Mouse (Mus musculus) cortical plate, adult 2 months (tissue): ENCODE measurements around the gene Rad51b. TPM values are rescaled to one million over a fixed set of nuclear protein-coding genes. Genes with fewer than 3 reads are reported as not detected.

Experiments used
- H3K27ac ChIP-seq: fragments of 200-500 bp; 2 replicates; pipeline ENCODE4 v1.5.1; 2012; ENCODE audit warnings: low read length, control low read depth, inconsistent platforms; ENCODE audit not compliant: insufficient read depth
- H3K4me1 ChIP-seq: fragments of 200-500 bp; 2 replicates; pipeline ENCODE4 v1.6.1; 2011; ENCODE audit warnings: low read length; ENCODE audit not compliant: control insufficient read depth, insufficient read depth
- H3K4me3 ChIP-seq: fragments of 200-500 bp; 2 replicates; pipeline ENCODE4 v1.5.1; 2011; ENCODE audit warnings: mild to moderate bottlenecking, low read length, control low read depth; ENCODE audit not compliant: insufficient read depth
- CTCF ChIP-seq: fragments of 200-500 bp; IDR thresholded peaks from 2 replicates; pipeline ENCODE4 v1.5.1; 2011; ENCODE audit warnings: mild to moderate bottlenecking, control low read depth, low read length; ENCODE audit not compliant: insufficient read depth; ENCODE audit errors: extremely low read depth
- POLR2A ChIP-seq: fragments of 200-500 bp; IDR thresholded peaks from 2 replicates; pipeline ENCODE4 v1.6.1; 2011; ENCODE audit warnings: mild to moderate bottlenecking, low read length, control low read depth; ENCODE audit not compliant: insufficient read depth; ENCODE audit errors: extremely low read depth
- polyA plus RNA-seq: library from polyadenylated mRNA; depleted of rRNA; stranded (reverse); fragments of >200 nt; gene quantifications from 2 replicates; pipeline ENCODE4 v1.2.3, GENCODE M21; 2012

Gene Rad51b
- polyA plus RNA-seq, 1 experiment: 0.17 TPM

DNA sequence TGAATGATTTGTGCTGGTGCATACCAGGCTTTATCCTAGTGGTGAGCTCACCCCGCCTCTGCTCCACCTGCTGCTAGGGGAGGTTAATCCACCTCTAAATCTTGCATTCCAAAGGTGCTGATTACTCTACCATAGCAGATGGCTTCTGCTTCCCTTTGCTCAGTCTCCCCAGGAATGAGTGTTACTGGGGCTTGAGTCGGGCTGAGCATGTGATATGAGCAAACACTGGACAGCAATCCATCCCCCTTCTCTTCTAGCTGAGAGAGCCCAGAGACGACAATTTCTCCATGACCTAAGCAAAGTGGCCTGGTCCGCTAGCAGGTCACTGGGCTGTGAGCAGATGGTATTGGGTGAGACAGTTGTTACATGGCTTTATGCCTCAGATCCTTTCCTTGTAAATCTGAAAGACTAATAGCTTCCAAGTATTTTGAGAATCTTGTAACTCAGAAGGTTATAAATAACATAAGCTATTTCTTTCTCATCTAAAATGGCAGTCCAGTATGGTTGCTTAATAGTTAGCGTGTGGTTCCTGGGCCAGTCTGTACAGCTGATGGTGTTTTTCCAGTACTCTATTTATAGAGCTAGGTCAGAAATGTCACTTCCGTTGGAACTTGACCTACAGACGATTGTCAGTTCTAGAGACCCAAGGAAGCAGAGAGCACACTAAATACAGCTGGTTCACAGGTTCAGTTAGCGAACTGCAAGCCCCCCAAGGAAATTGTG is 462.3 kb downstream of the Rad51b start:
- no peak overlapping the region for H3K4me3 ChIP-seq
- H3K27ac ChIP-seq: no peak overlapping the region
- no peaks in the 10 kb centered on the region for H3K4me1 ChIP-seq
- TF ChIP-seq POLR2A (no peak), CTCF (no peak)

DNA sequence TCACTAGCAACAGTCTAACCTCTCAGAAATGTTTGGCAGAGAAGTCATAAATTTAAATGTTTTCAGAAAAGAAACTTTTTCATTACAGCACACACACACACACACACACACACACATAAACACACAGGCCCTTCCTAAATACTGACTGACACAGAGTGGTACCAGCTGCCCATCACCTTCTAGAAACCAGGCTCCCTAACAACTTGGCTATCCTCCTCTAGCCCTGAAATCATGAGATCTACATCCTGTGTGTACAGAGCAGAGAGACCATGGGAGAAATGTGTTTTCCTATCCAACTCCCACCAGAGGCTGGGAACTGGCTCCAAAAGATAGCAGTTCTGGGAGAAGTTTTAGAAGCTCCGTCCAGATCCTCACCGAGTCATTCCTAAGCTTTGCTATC is 464.1 kb downstream of the Rad51b start:
- TF ChIP-seq POLR2A: no peak
- TF ChIP-seq CTCF: no peak
- no peaks in the 10 kb centered on the region for H3K4me1 ChIP-seq
- no peak overlapping the region for H3K4me3 ChIP-seq
- no peak overlapping the region for H3K27ac ChIP-seq

DNA sequence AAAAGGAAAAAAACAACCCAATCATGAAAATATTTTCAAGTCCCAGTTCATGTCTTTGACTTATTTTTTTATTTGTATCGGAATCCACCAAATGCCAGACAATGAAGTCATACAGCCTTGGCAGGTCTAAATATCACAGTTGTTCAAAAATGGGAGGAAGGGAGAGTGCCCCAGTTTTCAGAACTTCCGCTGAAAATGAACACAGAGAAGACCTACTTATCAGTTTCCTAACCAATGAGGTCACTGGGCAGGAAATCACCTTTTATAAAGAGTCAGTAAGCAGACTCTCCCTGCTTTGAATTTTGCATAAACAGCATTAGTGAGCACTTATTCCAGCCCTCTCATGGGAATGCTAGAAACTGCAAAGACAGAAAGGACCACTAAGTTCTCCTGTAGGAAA is 465.0 kb downstream of the Rad51b start:
- TF ChIP-seq POLR2A (no peak), CTCF (no peak)
- no peak overlapping the region for H3K27ac ChIP-seq
- H3K4me1 ChIP-seq: no peaks in the 10 kb centered on the region
- no peak overlapping the region for H3K4me3 ChIP-seq

DNA sequence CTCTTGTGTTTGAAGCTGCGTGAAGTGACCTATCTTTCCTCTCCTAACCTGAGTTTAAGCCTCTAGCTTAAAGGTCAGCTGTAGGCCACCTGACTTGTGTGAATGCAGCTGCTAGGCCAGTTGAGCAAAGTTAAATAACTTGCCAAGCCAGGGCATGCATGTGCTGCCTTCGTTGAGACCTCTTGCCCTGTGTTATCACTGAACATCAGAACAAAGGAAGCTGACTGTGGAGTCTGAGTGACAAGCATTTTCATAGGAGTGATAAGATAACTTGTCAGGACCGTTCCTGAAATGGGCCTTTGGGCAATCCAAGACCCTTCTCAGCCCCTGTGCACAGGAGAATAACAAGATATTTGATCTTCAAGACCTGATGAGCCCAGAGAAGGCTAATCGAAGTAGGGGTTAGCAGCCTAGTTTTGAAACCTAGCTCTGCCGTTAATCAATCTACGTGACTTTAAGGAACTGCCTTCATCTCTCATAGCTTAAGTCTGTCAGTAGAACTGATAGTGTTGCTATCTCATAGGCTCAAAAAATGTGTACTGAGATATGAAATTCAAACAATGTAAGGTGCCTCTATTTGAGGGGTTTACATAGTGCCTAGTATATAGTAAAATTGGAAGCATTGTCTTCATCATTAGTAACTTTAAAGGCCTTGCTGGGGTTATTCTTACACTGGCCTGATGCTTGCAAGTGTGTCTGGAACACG is 465.6 kb downstream of the Rad51b start:
- Histone ChIP-seq H3K27ac (no peak overlapping the region), H3K4me3 (no peak overlapping the region), H3K4me1 (no peaks in the 10 kb centered on the region)
- TF ChIP-seq POLR2A: no peak
- TF ChIP-seq CTCF: no peak

DNA sequence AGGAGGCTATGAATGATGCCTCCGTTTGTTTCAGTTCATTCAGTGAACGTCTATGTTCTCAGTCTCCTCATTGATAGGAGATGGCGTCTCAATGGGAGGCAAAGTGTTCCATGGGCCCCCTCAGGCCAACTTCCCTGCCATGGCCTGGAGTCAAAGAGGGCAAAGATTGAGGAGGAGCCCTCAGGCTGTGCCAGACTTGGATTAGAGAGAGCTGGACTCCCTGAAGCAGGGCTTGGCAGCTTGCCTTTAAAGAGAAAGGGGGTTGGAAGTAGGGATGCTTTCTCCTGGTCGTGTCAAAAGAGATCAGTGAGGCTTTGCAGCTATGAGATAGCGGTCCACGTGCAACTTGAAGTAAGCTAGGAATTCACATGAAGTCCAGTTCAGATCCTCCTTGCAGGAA is 469.0 kb downstream of the Rad51b start:
- Histone ChIP-seq H3K4me1 (no peaks in the 10 kb centered on the region), H3K4me3 (no peak overlapping the region), H3K27ac (no peak overlapping the region)
- TF ChIP-seq CTCF: no peak
- no peak for TF ChIP-seq POLR2A

DNA sequence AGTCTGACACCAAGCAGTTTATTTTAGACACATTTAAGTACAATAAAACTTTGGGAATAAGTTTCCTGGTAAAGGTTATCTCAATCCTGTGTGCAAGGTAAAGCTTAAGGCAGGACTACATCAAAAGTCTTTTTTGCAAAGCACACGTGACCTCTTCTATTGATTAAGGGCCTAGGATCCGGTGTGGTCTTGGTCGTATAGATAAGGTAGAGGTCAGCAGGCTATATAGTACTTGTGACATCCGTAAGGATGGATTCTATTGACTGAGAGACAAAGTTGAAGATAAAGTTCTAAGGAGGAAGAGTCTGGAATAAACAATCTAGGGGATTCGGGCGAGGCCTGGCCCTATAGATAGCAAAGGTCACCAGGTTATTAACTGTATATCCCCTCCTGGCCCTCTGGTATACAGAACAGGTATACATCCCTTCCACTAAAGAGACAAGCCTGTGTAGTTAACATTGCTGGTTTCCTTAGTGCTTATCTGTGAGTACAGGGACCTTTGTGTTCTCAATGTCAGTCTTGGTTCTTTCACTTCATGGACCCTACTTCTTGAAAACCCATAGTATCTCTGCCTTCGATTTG is 471.8 kb downstream of the Rad51b start:
- TF ChIP-seq CTCF: no peak
- TF ChIP-seq POLR2A: no peak
- H3K4me3 ChIP-seq: no peak overlapping the region
- H3K4me1 ChIP-seq: no peaks in the 10 kb centered on the region
- H3K27ac ChIP-seq: no peak overlapping the region

DNA sequence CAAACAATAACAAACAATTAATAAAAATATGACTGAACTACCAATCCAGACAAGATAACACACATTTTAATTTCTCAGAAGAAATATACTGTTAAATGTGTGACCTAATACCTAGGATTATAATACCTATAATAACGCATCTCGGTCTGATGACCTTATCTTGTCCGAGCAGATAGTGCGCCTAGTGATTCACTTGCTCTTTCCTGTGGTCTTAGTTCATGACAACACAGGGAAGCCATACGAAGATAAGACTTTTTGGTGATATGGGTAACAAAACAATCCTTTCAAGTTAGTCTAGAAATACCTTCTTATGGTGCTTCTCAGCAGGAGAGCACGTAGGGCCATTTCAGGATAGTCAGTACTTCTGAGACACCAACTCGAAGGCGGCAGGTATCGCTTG is 472.7 kb downstream of the Rad51b start:
- TF ChIP-seq CTCF: no peak
- Histone ChIP-seq H3K4me3 (no peak overlapping the region), H3K4me1 (no peaks in the 10 kb centered on the region), H3K27ac (no peak overlapping the region)

DNA sequence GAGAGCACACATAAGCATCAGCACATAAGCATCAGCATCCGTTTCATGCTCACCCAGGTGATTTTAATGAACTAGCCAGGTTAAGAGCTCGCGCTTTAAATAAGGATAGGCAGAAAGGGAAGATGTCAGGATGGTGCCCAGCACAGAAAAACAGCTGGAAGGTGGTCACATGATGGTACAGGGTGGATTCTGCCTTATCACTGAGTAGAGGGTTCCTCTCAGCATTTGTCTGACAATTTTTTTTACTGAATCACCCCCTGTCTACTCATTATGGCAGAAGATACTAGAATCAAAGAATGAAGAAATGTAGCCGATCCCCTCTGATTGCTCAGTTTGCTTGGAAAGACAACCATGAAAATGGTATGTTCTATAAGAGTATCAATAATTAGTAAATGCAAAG is 474.1 kb downstream of the Rad51b start:
- H3K27ac ChIP-seq: no peak overlapping the region
- H3K4me3 ChIP-seq: no peak overlapping the region
- TF ChIP-seq CTCF: no peak
- no peak for TF ChIP-seq POLR2A
- no peaks in the 10 kb centered on the region; the same call in 1 of the 2 replicates for H3K4me1 ChIP-seq

DNA sequence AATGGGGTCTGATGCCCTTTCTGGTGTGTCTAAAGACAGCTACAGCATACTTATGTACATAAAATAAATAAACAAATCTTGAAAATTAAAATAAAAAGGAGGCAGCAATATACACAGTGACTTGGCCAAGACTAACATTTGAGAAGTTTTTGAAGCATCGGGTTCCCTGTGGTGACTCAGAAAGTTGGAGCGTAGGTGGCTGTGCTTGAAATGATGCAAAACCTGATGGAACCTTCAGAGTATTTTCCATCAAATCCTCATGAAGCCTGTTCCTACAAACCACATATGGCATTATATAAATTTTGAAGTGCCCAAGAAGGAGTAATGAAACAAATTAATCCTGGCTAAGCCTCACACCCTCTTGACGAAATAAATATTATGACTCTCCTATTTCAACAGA is 474.7 kb downstream of the Rad51b start:
- Histone ChIP-seq H3K4me3 (no peak overlapping the region), H3K27ac (no peak overlapping the region), H3K4me1 (no peaks in the 10 kb centered on the region; the same call in 1 of the 2 replicates)
- TF ChIP-seq CTCF (no peak), POLR2A (no peak)

DNA sequence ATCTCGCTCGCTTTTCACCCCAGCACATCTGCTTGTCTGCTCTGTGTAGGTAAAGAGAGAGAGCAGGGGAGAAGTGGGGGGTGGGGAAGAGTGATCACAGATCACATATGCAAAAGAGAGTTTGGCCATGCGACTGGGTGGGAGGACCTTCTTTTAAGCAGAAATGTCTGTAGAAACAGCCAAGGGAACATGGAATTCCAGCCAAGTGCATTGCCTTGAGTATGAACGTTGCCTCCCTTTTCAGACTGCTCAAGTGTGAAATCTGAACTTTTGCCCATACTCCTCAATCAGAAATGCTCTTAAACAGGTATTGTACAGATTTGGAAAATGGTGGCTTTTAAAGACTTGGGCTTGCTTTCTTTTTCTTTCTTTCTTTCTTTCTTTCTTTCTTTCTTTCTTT is 476.2 kb downstream of the Rad51b start:
- Histone ChIP-seq H3K4me3 (no peak overlapping the region), H3K27ac (no peak overlapping the region), H3K4me1 (no peaks in the 10 kb centered on the region; the same call in 1 of the 2 replicates)
- TF ChIP-seq CTCF (no peak), POLR2A (no peak)
